Mouse (Mus musculus): ENCODE results near the gene Qprt.

GRCm38 (mm10) chr7:127152464-127152863, 30.4 kb upstream of the Qprt start:
- no peak for TF ChIP-seq CTCF (conservative IDR thresholded peaks at IDR 0.05; ENCODE audit: low read length)
- TF ChIP-seq POU5F1 (IDR thresholded peaks at IDR 0.05; ENCODE audit: borderline replicate concordance, low read length) = no peak
